8 mouse cellular contexts compared by ENCODE assay signal in genomic region chr6:37440491-37441250, GRCm38 (mm10). TPM values are rescaled to one million over a fixed set of nuclear protein-coding genes. Genes with fewer than 3 reads are reported as not detected.
DNase-seq lines count a peak whose midpoint lies in the region; ATAC-seq and TF ChIP-seq lines count a peak whose summit lies in the region.

No protein-coding gene starts in this region.

- no peaks in the 10 kb centered on the region for H3K9me3 ChIP-seq in forebrain, embryonic 12.5 days
- no peaks in the 10 kb centered on the region for H3K9me3 ChIP-seq in hindbrain, postnatal 0 days (ENCODE audit: low read length)
- H3K9me3 ChIP-seq in liver, postnatal 0 days (ENCODE audit: low read length): no peaks in the 10 kb centered on the region
- no peaks in the 10 kb centered on the region for H3K9me3 ChIP-seq in stomach, embryonic 14.5 days (ENCODE audit: control insufficient read depth, low read depth, low read length)

- TF ChIP-seq CTCF in hindbrain, postnatal 0 days (IDR thresholded peaks at IDR 0.05; ENCODE audit: low read depth): no peak
- TF ChIP-seq CTCF in liver, postnatal 0 days (IDR thresholded peaks at IDR 0.05; ENCODE audit: low read depth): no peak

- H3K27ac ChIP-seq in forebrain, embryonic 12.5 days: no peak overlapping the region
- peak overlapping the region; percentile 45; the same call in 1 of the 2 replicates for H3K27ac ChIP-seq in hindbrain, postnatal 0 days
- H3K27ac ChIP-seq in liver, postnatal 0 days (ENCODE audit: low read depth): peak overlapping the region; percentile 77
- peak overlapping the region; percentile 82 for H3K27ac ChIP-seq in stomach, embryonic 14.5 days (ENCODE audit: low read length)

- H3K36me3 ChIP-seq in forebrain, embryonic 12.5 days (replicated peaks): no peaks in the 10 kb centered on the region
- no peaks in the 10 kb centered on the region for H3K36me3 ChIP-seq in hindbrain, postnatal 0 days (ENCODE audit: insufficient read depth, low read length)
- H3K36me3 ChIP-seq in liver, postnatal 0 days (replicated peaks; ENCODE audit: insufficient read depth, low read length): no peaks in the 10 kb centered on the region; the same call in 1 of the 2 replicates
- H3K36me3 ChIP-seq in stomach, embryonic 14.5 days (ENCODE audit: control insufficient read depth, insufficient read depth, low read length): peaks cover 6% of the 10 kb centered on the region; the same call in 1 of the 2 replicates

- 16% methylated on average over 12 of the region's 12 CpGs for WGBS in forebrain, embryonic 12.5 days
- WGBS in hindbrain, postnatal 0 days: 15% methylated on average over 12 of the region's 12 CpGs
- WGBS in liver, postnatal 0 days (ENCODE audit: insufficient replicate concordance): 14% methylated on average over 12 of the region's 12 CpGs
- WGBS in stomach, embryonic 14.5 days: 7% methylated on average over 12 of the region's 12 CpGs

- H3K4me2 ChIP-seq in forebrain, embryonic 12.5 days: peak overlapping the region; percentile 88
- H3K4me2 ChIP-seq in hindbrain, postnatal 0 days (ENCODE audit: low read depth, low read length): peak overlapping the region; percentile 88
- H3K4me2 ChIP-seq in liver, postnatal 0 days (ENCODE audit: low read depth, low read length): peak overlapping the region; percentile 87
- peak overlapping the region; percentile 76 for H3K4me2 ChIP-seq in stomach, embryonic 14.5 days (replicated peaks; ENCODE audit: low read depth, low read length)

- ATAC-seq in forebrain, embryonic 12.5 days (ENCODE audit: low FRiP score): no peak
- no peak for ATAC-seq in hindbrain, postnatal 0 days
- ATAC-seq in liver, postnatal 0 days: no peak
- ATAC-seq in stomach, embryonic 14.5 days (ENCODE audit: insufficient number of reproducible peaks, insufficient read depth, low FRiP score, low read depth): no peak

- TF ChIP-seq EP300 in liver, postnatal 0 days (IDR thresholded peaks at IDR 0.05; ENCODE audit: low read depth): no peak

- intact Hi-C loops in left cerebral cortex, postnatal 25 days (cut with DNase I): loop anchor here (2.0 to 10.0 kb wide), 2 partner anchors 22 to 226 kb away; no protein-coding TSS in a partner anchor

- peaks cover 20% of the 10 kb centered on the region for H3K4me1 ChIP-seq in forebrain, embryonic 12.5 days
- H3K4me1 ChIP-seq in hindbrain, postnatal 0 days (ENCODE audit: insufficient read depth, low read length): no peaks in the 10 kb centered on the region
- H3K4me1 ChIP-seq in liver, postnatal 0 days (ENCODE audit: insufficient read depth): peaks cover 20% of the 10 kb centered on the region
- H3K4me1 ChIP-seq in stomach, embryonic 14.5 days (ENCODE audit: control insufficient read depth, insufficient read depth, low read length): peaks cover 33% of the 10 kb centered on the region

- peak; percentile 28 for DNase-seq in thymus, postnatal 0 days (ENCODE audit: low spot score)
- no peak for DNase-seq in thymus, postnatal 10 days (ENCODE audit: low spot score in 2 of 2)
- DNase-seq in hindbrain, postnatal 0 days (ENCODE audit: low spot score): no peak
- peak; percentile 26 for DNase-seq in liver, postnatal 0 days
- DNase-seq in spleen, postnatal 14 days (ENCODE audit: low spot score in 2 of 2): no peak
- DNase-seq in left cerebral cortex, postnatal 25 days (ENCODE audit: low spot score in 2 of 2): no peak

- H3K4me3 ChIP-seq in forebrain, embryonic 12.5 days (replicated peaks): peak overlapping the region; percentile 82
- peak overlapping the region; percentile 77 for H3K4me3 ChIP-seq in hindbrain, postnatal 0 days (ENCODE audit: low read length)
- peak overlapping the region; percentile 69 for H3K4me3 ChIP-seq in liver, postnatal 0 days (ENCODE audit: low read depth, low read length)
- peak overlapping the region; percentile 60 for H3K4me3 ChIP-seq in stomach, embryonic 14.5 days (ENCODE audit: low read depth, low read length)

- peak overlapping the region; percentile 76; the same call in 1 of the 2 replicates for H3K9ac ChIP-seq in forebrain, embryonic 12.5 days
- H3K9ac ChIP-seq in hindbrain, postnatal 0 days (replicated peaks; ENCODE audit: low read length): peak overlapping the region; percentile 63
- H3K9ac ChIP-seq in liver, postnatal 0 days (replicated peaks): peak overlapping the region; percentile 79
- H3K9ac ChIP-seq in stomach, embryonic 14.5 days (replicated peaks; ENCODE audit: low read depth, low read length): peak overlapping the region; percentile 78

- peaks cover 7% of the 10 kb centered on the region for H3K27me3 ChIP-seq in forebrain, embryonic 12.5 days
- H3K27me3 ChIP-seq in hindbrain, postnatal 0 days (ENCODE audit: insufficient read depth, low read length): no peaks in the 10 kb centered on the region
- H3K27me3 ChIP-seq in liver, postnatal 0 days (ENCODE audit: insufficient read depth, low read length): no peaks in the 10 kb centered on the region
- no peaks in the 10 kb centered on the region for H3K27me3 ChIP-seq in stomach, embryonic 14.5 days (ENCODE audit: control insufficient read depth, insufficient read depth, low read length)

RNA-seq across cellular contexts. Expression of gene Creb3l2, which starts 1.3 kb away (rescaled TPM):
- 6.2 and 6.6 TPM in 2 replicates for polyA plus RNA-seq in thymus, postnatal 0 days (2015; fragmentation: Nextera tagmentation; extraction: Ambion mirVana)
- 5.5 and 5.7 TPM in 2 replicates for polyA plus RNA-seq in forebrain, embryonic 12.5 days (2016; fragmentation: Nextera tagmentation; extraction: Ambion mirVana)
- 5.5 and 6.3 TPM in 2 replicates for total RNA-seq in hindbrain, postnatal 0 days (2014; rRNA removed)
- polyA plus RNA-seq in hindbrain, postnatal 0 days (2015; fragmentation: Nextera tagmentation; extraction: Ambion mirVana): 1.9 and 2.2 TPM in 2 replicates
- 2.1 TPM in 2 replicates for polyA plus RNA-seq in liver, postnatal 0 days (2015; fragmentation: Nextera tagmentation; extraction: Ambion mirVana)
- polyA plus RNA-seq in stomach, embryonic 14.5 days (2014; fragmentation: Nextera tagmentation; extraction: Ambion mirVana): 28.7 and 29.6 TPM in 2 replicates
- total RNA-seq in left cerebral cortex, postnatal 25 days (2021): 1 to 10 TPM; 7.0 to 7.3 TPM

Comparison
In these comparisons a context has a peak if more than half of its experiments do, and no peak if none do; other contexts are left out.
1. DNase-seq: peak in thymus, postnatal 0 days (single experiment) and liver, postnatal 0 days (single experiment); none in thymus, postnatal 10 days (0 of 2), hindbrain, postnatal 0 days (single experiment), spleen, postnatal 14 days (0 of 2) and left cerebral cortex, postnatal 25 days (0 of 2).
2. Peak in every context shown above with its lines, with median percentiles within 50 percentile points of each other: H3K4me2 ChIP-seq, H3K4me3 ChIP-seq and H3K9ac ChIP-seq.